Mouse (Mus musculus): Measurements from ENCODE around the gene Tmem120b.

Tmem120b gene

GRCm38 (mm10) chr5:123068115-123068514 is at the start of gene Tmem120b:
Gene Tmem120b, plus strand, starts transcription at chr5:123068415.
- no peak for DNase-seq

DNA sequence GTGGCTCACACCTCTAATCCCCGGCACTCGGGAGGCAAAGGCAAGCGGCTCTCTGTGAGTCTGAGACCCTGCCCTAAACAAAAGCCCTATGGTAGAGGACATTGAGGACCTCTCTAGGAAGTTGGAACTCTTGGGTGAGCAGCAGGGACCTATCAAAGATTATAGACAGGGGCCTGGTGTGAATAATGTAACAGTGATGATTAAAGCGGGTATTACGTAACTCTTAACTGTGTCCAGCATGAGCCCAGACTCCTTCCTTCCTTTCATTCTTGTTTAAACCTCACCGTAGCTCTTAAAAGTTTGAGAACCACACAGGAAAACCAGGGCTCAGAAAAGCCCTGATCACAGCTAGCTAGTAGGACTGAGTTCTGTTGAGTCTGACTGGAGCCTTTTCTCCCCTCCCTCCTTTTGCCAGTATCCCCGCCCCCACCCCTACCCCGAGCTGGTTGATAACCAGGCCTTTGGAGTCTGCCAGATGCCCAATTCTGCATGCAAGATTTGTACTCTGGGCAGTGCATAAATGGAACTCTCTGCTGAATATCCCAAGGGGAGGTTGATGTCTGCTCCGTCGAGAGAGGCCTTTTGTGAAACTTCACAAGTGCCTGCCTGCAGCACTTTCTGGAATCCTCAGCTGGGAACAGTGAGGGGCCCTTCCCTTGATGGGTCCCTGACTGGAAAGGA is 48.7 kb upstream of the Tmem120b start:
- no peak for DNase-seq

DNA sequence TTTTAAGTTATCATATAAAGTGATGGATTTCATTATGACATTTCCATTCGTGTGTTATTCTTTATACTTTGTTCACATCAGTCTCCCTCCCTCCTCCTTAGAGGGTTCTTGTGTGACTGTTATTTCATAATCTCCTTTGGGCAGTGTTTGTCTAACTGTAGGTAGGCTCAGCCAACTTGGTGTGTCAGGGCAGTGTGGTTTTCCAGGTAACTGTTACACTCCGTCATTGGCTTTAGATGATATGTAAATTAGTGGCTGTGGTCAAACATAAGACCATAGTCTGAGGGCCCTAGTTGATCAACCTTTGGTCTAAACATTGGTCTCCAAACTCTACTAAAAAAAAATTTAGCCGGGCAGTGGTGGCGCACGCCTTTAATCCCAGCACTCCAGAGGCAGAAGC is 47.8 kb upstream of the Tmem120b start:
- no peak for DNase-seq

DNA sequence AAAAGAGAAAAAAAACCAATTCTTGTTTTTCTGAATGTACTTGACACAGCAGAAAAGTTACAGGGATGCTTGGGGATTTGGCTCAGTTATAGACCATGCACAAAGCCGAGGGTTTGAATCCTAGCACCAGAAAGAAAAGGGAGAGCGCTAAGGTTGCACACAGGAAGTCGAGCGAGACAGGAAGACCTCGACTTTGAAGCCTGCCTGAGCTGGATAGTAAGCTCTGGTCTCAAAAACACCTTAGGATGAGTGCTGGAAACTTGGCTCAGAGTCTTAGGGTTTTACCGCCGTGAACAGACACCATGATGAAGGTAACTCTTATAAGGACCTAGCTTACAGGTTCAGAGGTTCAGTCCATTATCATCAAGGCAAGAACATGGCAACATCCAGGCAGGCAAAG is 46.8 kb upstream of the Tmem120b start:
- no peak for DNase-seq

DNA sequence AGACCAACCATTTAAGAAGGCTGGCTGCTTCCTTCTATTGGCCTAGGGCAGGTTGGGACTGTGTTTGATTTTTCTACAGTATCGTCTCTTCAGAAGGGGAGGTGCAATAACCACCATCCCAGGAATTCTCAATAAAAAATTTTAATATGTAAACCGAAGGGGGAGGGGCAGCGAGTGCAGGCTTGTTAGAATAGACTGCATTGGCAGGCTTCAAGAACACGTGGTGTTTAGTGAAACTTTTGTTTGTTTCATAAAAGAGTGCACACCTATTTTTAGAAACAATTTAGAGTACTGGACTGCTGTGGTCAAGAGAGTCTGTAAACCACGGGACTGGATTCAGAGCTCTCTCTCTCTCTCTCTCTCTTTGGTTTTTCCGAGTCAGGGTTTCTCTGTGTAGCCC is 45.2 kb upstream of the Tmem120b start:
- no peak for DNase-seq

DNA sequence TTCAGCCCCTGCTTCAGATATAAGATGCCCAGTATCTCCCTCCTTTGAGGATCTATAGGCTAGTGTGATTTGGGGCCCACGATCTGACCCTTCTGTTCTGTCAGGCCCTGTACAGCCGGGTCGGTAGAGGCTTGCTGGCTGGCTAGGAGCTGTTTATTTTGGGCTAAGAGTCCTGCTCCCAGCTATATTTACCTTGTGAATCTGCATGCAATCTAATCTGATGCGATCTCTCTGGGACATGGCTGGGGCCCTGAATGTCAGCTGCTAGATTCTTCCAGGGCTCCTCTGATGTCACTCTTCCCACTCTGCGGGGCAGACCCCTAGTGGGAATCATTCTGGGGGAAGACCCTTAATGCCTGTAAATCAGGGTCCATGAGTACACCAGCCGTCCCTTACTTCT is 43.9 kb upstream of the Tmem120b start:
- no peak for DNase-seq

GRCm38 (mm10) chr5:123024965-123025573 is 43.1 kb upstream of the Tmem120b start:
- no peak for DNase-seq

- no peak for DNase-seq
Observed at GRCm38 (mm10) chr5:123026414-123026813, 41.8 kb upstream of the Tmem120b start.

DNA sequence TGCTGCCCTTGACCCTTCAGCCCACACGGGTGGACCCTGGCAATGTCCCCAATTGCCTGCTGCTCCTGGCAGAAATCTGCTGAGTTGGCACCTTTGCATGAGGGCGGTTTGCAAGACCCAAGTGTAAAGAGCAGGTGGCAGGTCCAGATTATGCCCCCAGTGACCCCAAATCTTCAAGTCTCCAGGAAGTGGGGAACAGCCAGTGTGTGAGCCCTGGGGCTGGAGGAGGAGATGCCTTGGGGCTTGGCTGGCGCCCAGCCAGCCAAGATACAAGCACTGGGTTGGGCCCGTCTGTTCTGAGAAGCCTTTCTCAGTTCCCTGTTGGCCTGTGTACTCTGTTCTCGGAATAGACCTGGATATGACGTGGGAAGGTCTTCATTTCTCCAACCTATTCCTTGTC is 40.8 kb upstream of the Tmem120b start:
- DNase-seq = no peak

GRCm38 (mm10) chr5:123029729-123030128 is 38.5 kb upstream of the Tmem120b start:
- DNase-seq = no peak

GRCm38 (mm10) chr5:123031312-123031711 is 36.9 kb upstream of the Tmem120b start:
- DNase-seq = no peak

- DNase-seq = no peak
Observed at GRCm38 (mm10) chr5:123033646-123034160, 34.5 kb upstream of the Tmem120b start.

DNA sequence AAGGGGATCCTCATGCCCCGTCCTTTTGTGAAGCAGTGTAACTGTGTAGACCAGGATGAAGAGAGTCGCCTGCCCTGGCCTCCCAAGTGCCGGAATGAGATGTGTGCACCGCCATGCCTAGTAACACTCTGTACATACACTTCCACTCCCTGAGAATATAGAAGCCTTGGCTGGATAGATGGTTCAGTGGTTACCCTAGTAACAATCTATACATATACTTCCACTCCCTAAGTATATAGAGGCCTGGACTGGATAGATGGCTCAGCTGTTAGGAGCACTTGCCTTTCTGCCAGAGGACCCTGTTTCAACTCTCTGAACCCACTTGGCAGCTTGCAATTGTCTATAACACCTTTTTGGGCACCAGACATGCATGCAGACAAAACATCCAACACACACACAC is 33.1 kb upstream of the Tmem120b start:
- DNase-seq = no peak

- no peak for DNase-seq
Observed at GRCm38 (mm10) chr5:123035564-123035963, 32.7 kb upstream of the Tmem120b start.

GRCm38 (mm10) chr5:123038115-123038514 is 30.1 kb upstream of the Tmem120b start:
- DNase-seq = no peak

DNA sequence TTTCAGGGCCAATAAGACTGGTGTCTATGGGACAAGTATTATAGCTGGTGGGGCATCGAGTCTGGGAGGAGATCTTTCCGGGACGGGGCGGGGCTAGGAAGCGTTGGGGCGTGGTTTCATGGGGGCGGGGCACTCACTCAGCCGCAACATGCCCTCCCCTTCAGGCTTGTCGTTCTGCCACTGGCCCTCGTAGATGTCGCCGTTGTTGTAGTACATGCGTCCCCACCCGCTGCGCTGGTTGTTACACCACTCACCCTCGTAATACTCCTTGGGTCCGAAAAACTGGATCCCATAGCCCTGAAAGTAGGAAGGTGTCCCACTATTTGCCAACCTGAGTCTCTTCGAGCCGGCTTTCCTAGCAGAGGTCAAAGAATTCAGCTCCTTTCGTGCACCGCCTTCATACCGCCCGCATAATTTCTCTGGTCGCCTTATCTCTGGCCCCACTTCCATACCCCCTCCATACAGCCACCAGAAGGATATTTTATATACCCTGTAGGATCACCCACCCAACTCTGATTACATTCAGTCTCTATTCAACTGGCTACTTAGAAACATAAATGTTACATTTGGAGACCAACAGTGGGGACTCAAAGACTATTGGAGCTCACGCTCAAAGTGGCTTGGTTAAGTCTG is 29.0 kb upstream of the Tmem120b start:
- DNase-seq = no peak

- DNase-seq = no peak
Observed at GRCm38 (mm10) chr5:123040796-123041195, 27.4 kb upstream of the Tmem120b start.

DNA sequence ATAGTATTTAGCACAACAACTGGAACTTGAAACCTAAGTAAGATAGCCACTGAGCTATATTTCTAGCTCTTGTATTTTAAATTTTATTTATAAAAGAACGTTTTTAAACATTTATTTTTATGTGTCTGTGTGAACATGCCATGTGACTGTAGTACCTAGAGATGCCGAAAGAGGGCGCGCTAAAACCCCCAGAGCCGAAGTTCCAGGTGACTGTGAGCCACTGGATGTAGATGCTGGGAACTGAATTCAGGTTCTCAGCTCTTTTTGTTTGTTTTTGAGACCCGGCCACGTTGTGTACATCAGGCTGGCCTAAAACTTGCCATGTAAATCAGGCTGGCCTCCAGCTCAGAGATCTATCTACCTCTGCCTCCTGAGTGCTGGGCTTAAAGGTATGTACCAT is 24.4 kb upstream of the Tmem120b start:
- DNase-seq = no peak

DNA sequence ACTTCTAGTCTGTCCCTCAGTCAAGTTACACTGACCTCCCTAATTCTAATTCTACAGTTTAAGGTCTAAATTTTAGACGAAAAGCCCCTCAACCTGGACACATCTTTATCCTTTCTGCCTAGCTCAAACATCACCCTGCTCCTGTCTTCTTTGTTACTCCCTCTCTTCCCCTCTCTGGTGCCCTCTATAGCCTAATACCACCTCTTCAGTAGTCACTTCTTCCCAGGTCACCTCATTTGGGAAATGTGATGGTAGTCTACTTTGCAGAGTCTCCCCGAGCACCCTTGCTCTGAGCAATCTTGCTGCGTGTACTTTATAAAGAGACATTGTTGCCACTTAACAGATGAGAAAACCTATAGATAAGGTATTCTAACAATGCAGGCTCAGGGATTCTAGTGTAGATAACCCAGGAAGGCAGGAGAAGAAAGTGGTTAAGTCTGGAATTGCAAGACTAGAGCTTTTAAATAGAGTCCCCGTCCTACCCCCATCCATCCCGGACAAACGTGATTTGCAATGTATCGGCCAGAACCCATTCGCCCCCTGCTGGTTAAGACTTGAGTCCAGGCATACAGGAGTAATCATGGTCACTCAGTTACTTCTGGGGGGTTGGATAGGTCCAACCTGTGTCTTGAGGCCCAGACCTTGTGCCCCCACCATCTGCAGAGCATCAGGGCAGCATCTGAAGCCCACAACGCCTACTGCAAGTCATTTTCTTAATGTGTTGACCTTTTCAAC is 22.5 kb upstream of the Tmem120b start:
- peak; percentile 50 for DNase-seq

GRCm38 (mm10) chr5:123046916-123047315 is 21.3 kb upstream of the Tmem120b start, which contains the start of gene Morn3:
Gene Morn3, minus strand, starts transcription at chr5:123047016.
- DNase-seq = no peak

- no peak for DNase-seq
Observed at GRCm38 (mm10) chr5:123049271-123049670, 18.9 kb upstream of the Tmem120b start.

GRCm38 (mm10) chr5:123050918-123051317 is 17.3 kb upstream of the Tmem120b start:
- DNase-seq = no peak

DNA sequence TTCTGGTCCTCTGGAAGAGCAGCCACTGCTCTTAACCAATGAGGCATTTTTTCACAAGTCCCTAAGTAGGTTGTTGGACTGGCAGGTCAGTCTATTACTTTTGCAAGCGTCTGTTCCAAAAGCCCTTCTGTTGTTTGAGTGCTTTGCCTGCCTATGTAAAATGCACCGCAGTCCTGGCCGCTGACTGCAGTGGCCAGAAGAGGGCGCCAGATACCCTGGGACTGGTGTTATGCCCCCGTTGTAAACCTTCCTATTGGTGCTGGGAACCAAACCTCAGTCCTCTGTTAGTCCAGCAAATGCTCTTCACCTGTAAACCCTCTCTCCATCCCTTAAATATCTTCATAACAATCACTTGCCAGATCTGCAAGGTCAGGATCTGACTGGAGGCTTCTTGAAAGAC is 16.5 kb upstream of the Tmem120b start:
- DNase-seq = no peak

Data from cerebellum, adult 9-10 months (tissue).